Mouse (Mus musculus): ENCODE measurements around the gene Olfr495.

Gene Olfr495

DNA sequence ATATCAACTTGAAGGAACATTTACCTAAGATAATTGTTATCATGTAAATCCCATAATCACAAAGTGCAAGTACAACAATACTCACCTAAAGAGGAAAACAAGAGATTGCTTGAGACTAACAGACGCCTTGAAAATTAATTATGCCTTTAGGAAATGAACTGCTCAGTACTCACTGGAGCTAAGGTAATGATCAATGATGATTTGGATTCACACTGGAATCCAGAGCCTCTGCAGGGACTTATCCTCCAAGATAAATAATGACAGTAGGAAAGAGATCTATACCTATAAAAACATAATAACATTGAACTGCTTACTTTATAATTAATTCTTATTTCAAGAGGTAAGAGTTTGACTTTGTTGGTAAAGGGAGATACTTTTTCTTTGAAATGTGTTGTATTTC is at the start of gene Olfr495:
Gene Olfr495, plus strand, starts transcription at position 301 of the 400 bp plus-strand sequence.
- no peak for DNase-seq (ENCODE audit: low read depth)

DNA sequence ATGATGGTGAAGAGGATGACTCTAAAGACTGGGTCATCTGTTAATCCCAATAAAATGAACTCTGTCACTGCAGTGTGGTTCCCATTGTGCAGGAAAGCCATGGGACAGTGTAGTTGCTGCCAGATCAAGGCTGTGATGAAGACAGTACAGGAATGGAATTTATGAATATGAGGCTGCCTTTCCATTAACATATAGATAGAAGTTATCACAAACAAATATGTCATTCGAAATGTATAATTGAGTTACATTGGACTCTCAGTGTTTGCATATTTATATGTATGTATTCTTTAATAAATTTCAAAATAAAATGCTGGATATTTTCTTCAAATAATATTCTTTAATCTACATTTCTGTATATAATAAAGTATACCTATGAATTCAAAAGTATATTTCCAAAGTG is 46.1 kb upstream of the Olfr495 start, which contains the start of gene Olfr493:
Gene Olfr493, minus strand, starts transcription at position 101 of the 400 bp plus-strand sequence.
- DNase-seq (ENCODE audit: low read depth): no peak

GRCm38 (mm10) chr7:108365035-108365434 is 27.9 kb upstream of the Olfr495 start, which contains the start of gene Olfr494:
Olfr494 (plus strand) TSS chr7:108365335.
- DNase-seq (ENCODE audit: low read depth): no peak

DNA sequence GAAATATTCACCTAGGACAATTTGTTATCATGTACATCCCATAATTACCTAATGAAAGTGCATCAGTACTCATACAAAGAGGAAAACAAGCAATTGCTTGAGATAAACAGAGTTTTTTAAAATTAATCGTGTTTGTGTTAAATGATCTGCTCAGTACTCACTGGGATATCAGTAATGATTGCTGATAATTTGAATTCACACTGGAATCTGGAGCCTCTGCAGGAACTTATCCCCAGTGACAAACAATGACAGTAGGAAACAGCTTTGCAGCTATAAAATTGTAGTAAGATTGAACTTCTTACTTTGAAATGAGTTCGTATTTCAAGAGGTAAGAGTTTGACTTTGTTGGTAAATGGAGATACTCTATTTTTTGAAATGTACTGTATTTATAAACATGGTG is 27.2 kb downstream of the Olfr495 start, which contains the start of gene Olfr497:
Gene Olfr497, plus strand, starts transcription at position 301 of the 400 bp plus-strand sequence.
- no peak for DNase-seq (ENCODE audit: low read depth)
